Mouse (Mus musculus): Measurements from ENCODE around the gene Krt88. TPM values are rescaled to one million over a fixed set of nuclear protein-coding genes. Genes with fewer than 3 reads are reported as not detected.
A peak's percentile ranks its signal among the peaks of the same experiment; 100 is the strongest.

Krt88 gene
- polyA plus RNA-seq, 1 experiment from 2014 or later, result not detected

DNA sequence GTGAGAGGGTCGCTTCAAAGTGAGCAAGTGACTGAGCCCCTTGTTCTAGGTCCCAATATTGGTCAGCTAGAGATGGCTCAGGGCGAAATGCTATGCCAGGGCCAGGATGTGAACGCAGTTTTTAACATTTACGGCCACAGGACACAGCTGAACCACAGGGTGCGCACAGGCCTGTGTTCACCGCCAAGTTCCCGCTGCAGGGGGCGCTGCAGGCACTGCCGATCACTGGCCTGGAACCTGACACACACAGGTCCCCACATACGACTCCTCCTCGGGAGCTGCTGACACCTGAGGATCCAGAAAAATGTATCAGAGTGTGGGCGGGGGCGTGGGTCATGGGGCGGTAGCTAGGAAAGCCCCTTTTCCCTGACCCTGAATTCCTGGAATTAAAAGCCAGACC is 11.7 kb downstream of the Krt88 start:
- Histone ChIP-seq H3K4me2 (no peak overlapping the region), H3K36me3 (ENCODE audit: control insufficient read depth, insufficient read depth, low read length) (no peaks in the 10 kb centered on the region), H3K27ac (ENCODE audit: low read depth, low read length) (no peak overlapping the region), H3K9me3 (ENCODE audit: control insufficient read depth, low read length) (peaks cover 4% of the 10 kb centered on the region; the same call in 1 of the 2 replicates), H3K27me3 (ENCODE audit: control insufficient read depth, insufficient read depth, low read length) (no peaks in the 10 kb centered on the region), H3K4me1 (ENCODE audit: control insufficient read depth, insufficient read depth, low read length) (no peaks in the 10 kb centered on the region), H3K9ac (ENCODE audit: low read length) (no peak overlapping the region), H3K4me3 (ENCODE audit: low read depth, low read length) (no peak overlapping the region)
- ATAC-seq (ENCODE audit: low FRiP score), result no peak
- peak; percentile 80 for DNase-seq (ENCODE audit: low spot score, missing footprints)
- WGBS, result 83% methylated on average over 14 of the region's 14 CpGs

DNA sequence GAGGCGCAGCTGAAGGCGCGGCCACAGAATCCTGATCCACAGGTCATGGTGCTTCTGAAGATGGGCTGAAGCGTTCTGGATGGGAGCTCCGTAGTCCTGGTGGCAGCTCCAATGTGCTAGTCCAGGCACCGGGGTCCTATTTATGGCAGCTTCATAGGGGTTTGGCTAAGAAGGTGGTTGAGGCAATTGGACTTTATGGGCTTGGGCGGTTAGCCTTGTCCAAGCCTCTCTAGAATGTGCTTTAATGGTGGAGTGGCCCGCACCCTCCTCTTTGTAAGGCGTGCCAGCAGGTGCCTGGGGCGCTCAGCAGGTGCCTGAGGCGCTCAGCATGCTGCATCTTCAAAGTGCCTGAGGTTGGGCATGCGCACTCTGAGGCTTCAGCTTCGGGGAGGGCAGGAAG is 16.1 kb downstream of the Krt88 start, which contains the start of gene Krt81:
Gene Krt81, minus strand, starts transcription at position 101 of the 400 bp plus-strand sequence.
- ATAC-seq (ENCODE audit: low FRiP score), result no peak
- WGBS, result 84% methylated on average over 13 of the region's 13 CpGs
- H3K4me2 ChIP-seq, result no peak within 1 kb of the TSS
- DNase-seq (ENCODE audit: low spot score, missing footprints), result peak; percentile 23
- H3K4me3 ChIP-seq (ENCODE audit: low read depth, low read length), result no peak within 1 kb of the TSS
- H3K4me1 ChIP-seq (ENCODE audit: control insufficient read depth, insufficient read depth, low read length), result no peaks in the 10 kb centered on the region
- no peaks in the 10 kb centered on the region for H3K9me3 ChIP-seq (ENCODE audit: control insufficient read depth, low read length)
- no peaks in the 10 kb centered on the region for H3K36me3 ChIP-seq (ENCODE audit: control insufficient read depth, insufficient read depth, low read length)
- no peak within 1 kb of the TSS for H3K27ac ChIP-seq (ENCODE audit: low read depth, low read length)
- H3K27me3 ChIP-seq (ENCODE audit: control insufficient read depth, insufficient read depth, low read length), result no peaks in the 10 kb centered on the region
- no peak within 1 kb of the TSS for H3K9ac ChIP-seq (ENCODE audit: low read length)

DNA sequence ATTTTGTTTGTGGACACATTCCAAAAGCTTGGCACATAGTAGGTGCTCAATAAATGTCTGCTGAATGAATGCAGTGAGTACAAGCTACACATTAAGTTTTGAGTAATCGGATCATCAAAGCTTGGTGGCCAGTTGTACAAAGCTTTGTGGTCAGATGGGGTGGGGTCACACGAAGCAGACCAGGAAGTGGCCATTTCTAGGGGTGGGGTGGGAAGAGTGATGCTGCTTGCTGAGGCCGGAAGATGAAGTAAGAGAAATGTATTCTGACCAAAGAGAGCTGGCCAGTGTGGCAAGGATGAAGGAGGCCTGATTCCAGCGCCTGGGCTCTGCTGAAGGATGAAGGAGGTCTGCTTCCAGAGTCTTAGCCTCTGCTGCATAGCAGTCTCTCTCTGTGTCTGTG is 21.5 kb downstream of the Krt88 start:
- H3K27me3 ChIP-seq (ENCODE audit: control insufficient read depth, insufficient read depth, low read length), result no peaks in the 10 kb centered on the region
- H3K36me3 ChIP-seq (ENCODE audit: control insufficient read depth, insufficient read depth, low read length), result no peaks in the 10 kb centered on the region
- 83% methylated on average over 4 of the region's 4 CpGs for WGBS
- ATAC-seq (ENCODE audit: low FRiP score) (no peak), DNase-seq (ENCODE audit: low spot score, missing footprints) (no peak)
- no peaks in the 10 kb centered on the region for H3K4me1 ChIP-seq (ENCODE audit: control insufficient read depth, insufficient read depth, low read length)
- no peak overlapping the region for H3K4me3 ChIP-seq (ENCODE audit: low read depth, low read length)
- no peak overlapping the region for H3K9ac ChIP-seq (ENCODE audit: low read length)
- H3K4me2 ChIP-seq, result no peak overlapping the region
- no peak overlapping the region for H3K27ac ChIP-seq (ENCODE audit: low read depth, low read length)
- H3K9me3 ChIP-seq (ENCODE audit: control insufficient read depth, low read length), result no peaks in the 10 kb centered on the region

DNA sequence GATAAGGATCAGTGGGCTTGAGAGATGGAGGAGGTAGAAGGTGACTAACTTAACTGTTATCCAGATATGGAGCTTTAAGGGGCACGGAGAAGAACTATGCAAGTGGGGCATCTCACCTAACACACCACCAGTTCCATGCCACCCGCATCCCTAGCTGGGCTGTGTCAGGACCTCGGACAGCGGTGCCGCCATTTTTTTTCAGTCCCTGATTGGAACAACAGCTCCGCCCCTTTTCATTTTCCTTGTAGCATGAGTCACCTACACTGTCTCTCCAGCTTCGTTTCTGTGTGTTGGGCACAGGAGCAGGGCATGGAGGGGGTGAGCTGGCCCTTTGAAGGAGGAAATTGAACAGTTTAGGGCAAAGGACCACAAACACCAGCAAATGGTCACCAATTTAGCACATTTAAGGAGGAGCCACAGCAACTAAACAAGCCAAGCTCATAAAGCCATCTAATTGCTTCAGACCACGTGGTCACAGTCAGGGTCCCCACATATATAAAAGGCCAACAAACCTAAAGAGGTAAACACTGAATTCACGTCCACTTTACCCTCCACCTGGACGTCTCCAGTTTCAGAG is 25.5 kb downstream of the Krt88 start, which contains the start of gene Krt86:
Gene Krt86, plus strand, starts transcription at position 527 of the 577 bp plus-strand sequence.
- no peaks in the 10 kb centered on the region for H3K9me3 ChIP-seq (ENCODE audit: control insufficient read depth, low read length)
- no peak within 1 kb of the TSS for H3K27ac ChIP-seq (ENCODE audit: low read depth, low read length)
- H3K27me3 ChIP-seq (ENCODE audit: control insufficient read depth, insufficient read depth, low read length), result no peaks in the 10 kb centered on the region
- 38% methylated on average over 10 of the region's 10 CpGs for WGBS
- DNase-seq (ENCODE audit: low spot score, missing footprints) (peak; percentile 88), ATAC-seq (ENCODE audit: low FRiP score) (no peak)
- no peak within 1 kb of the TSS for H3K4me2 ChIP-seq
- no peaks in the 10 kb centered on the region for H3K4me1 ChIP-seq (ENCODE audit: control insufficient read depth, insufficient read depth, low read length)
- no peak within 1 kb of the TSS for H3K4me3 ChIP-seq (ENCODE audit: low read depth, low read length)
- H3K36me3 ChIP-seq (ENCODE audit: control insufficient read depth, insufficient read depth, low read length), result no peaks in the 10 kb centered on the region
- no peak within 1 kb of the TSS for H3K9ac ChIP-seq (ENCODE audit: low read length)

DNA sequence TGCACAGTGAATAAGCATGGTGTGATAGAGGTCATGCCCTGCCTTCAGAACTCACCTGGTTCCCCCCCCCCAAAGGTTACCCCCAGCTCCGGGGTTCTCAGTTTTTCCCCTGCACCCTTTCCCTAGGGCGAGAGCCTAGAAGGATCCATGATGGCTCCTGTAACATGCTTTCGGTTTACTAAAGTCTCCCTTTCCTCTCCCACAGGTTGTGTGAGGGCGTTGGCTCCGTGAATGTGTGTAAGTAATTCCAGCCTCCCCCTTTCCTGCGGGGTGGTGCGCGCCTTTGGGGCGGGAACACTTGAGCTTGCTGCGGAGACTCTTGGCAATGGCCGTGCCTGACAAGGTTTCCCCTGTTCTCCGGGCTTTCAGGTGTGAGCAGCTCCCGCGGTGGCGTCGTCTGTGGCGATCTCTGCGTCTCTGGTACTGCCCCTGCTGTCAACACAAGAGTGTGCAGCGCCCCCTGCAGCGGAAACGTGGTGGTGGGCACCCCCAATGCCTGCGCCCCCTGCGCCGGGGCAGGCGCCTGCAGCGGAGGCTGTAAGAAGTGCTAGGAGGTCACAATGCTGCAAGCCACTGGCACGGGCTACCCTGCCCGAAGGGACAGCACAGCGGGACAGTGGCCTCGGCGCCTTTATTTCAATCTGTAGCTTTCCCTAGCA is 31.6 kb downstream of the Krt88 start:
- H3K27ac ChIP-seq (ENCODE audit: low read depth, low read length), result no peak overlapping the region
- peak; percentile 70 for ATAC-seq (ENCODE audit: low FRiP score)

GRCm38 (mm10) chr15:101479666-101480060 is 32.1 kb downstream of the Krt88 start:
- no peak for ATAC-seq (ENCODE audit: low FRiP score)
- H3K4me1 ChIP-seq (ENCODE audit: control insufficient read depth, insufficient read depth, low read length), result peaks cover 5% of the 10 kb centered on the region
- WGBS, result 35% methylated on average over 11 of the region's 11 CpGs
- peak overlapping the region; percentile 58 for H3K4me2 ChIP-seq
- no peaks in the 10 kb centered on the region for H3K36me3 ChIP-seq (ENCODE audit: control insufficient read depth, insufficient read depth, low read length)
- H3K9me3 ChIP-seq (ENCODE audit: control insufficient read depth, low read length), result no peaks in the 10 kb centered on the region
- no peak overlapping the region for H3K27ac ChIP-seq (ENCODE audit: low read depth, low read length)
- H3K9ac ChIP-seq (ENCODE audit: low read length), result peak overlapping the region; percentile 54
- peaks cover 2% of the 10 kb centered on the region; the same call in 1 of the 2 replicates for H3K27me3 ChIP-seq (ENCODE audit: control insufficient read depth, insufficient read depth, low read length)
- H3K4me3 ChIP-seq (ENCODE audit: low read depth, low read length), result peak overlapping the region; percentile 28
- no peak for DNase-seq (ENCODE audit: low spot score, missing footprints)

More for the DNA sequence above, 31.6 kb downstream of the Krt88 start:
- 11% methylated on average over 31 of the region's 31 CpGs for WGBS
- no peaks in the 10 kb centered on the region for H3K36me3 ChIP-seq (ENCODE audit: control insufficient read depth, insufficient read depth, low read length)
- H3K27me3 ChIP-seq (ENCODE audit: control insufficient read depth, insufficient read depth, low read length), result peaks cover 2% of the 10 kb centered on the region; the same call in 1 of the 2 replicates
- no peaks in the 10 kb centered on the region for H3K9me3 ChIP-seq (ENCODE audit: control insufficient read depth, low read length)
- peak overlapping the region; percentile 28 for H3K4me3 ChIP-seq (ENCODE audit: low read depth, low read length)
- H3K9ac ChIP-seq (ENCODE audit: low read length), result peak overlapping the region; percentile 54
- peak; percentile 96 for DNase-seq (ENCODE audit: low spot score, missing footprints)
- peak overlapping the region; percentile 58 for H3K4me2 ChIP-seq
- H3K4me1 ChIP-seq (ENCODE audit: control insufficient read depth, insufficient read depth, low read length), result peaks cover 5% of the 10 kb centered on the region

DNA sequence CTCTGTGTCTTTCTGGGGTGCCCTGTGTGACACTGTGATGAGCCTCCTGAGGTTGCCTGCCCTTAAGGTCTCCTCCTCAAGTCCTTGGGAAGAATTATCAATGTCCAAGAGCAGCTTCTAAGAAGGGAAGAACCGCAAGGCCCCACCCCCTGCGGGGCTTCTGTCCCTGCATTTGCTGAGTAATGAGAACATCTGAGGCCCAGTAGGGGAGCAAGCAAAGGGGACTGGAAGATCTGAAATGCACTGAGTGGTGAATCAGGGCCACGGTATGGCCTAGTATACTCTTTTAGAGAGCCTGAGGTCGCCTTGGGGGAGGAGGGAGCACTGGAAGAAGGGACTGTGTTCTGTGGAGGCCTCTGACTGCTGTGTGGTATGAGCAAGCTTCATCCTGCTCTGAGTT is 34.5 kb downstream of the Krt88 start:
- ATAC-seq (ENCODE audit: low FRiP score) (no peak), DNase-seq (ENCODE audit: low spot score, missing footprints) (peak; percentile 53)
- Histone ChIP-seq H3K4me1 (ENCODE audit: control insufficient read depth, insufficient read depth, low read length) (peaks cover 5% of the 10 kb centered on the region), H3K27me3 (ENCODE audit: control insufficient read depth, insufficient read depth, low read length) (peaks cover 2% of the 10 kb centered on the region; the same call in 1 of the 2 replicates), H3K36me3 (ENCODE audit: control insufficient read depth, insufficient read depth, low read length) (no peaks in the 10 kb centered on the region), H3K4me3 (ENCODE audit: low read depth, low read length) (no peak overlapping the region), H3K27ac (ENCODE audit: low read depth, low read length) (no peak overlapping the region), H3K9ac (ENCODE audit: low read length) (no peak overlapping the region), H3K4me2 (no peak overlapping the region), H3K9me3 (ENCODE audit: control insufficient read depth, low read length) (no peaks in the 10 kb centered on the region)
- 38% methylated on average over 4 of the region's 4 CpGs for WGBS

- Histone ChIP-seq H3K9ac (ENCODE audit: low read length) (no peak overlapping the region), H3K4me1 (ENCODE audit: control insufficient read depth, insufficient read depth, low read length) (peaks cover 5% of the 10 kb centered on the region), H3K4me3 (ENCODE audit: low read depth, low read length) (no peak overlapping the region), H3K27me3 (ENCODE audit: control insufficient read depth, insufficient read depth, low read length) (peaks cover under 1% of the 10 kb centered on the region; the same call in 1 of the 2 replicates), H3K36me3 (ENCODE audit: control insufficient read depth, insufficient read depth, low read length) (no peaks in the 10 kb centered on the region), H3K27ac (ENCODE audit: low read depth, low read length) (no peak overlapping the region), H3K9me3 (ENCODE audit: control insufficient read depth, low read length) (no peaks in the 10 kb centered on the region), H3K4me2 (no peak overlapping the region)
- 65% methylated on average over 1 of the region's 1 CpGs for WGBS
- peak; percentile 76 for DNase-seq (ENCODE audit: low spot score, missing footprints)
- ATAC-seq (ENCODE audit: low FRiP score), result no peak
These were observed 36.1 kb downstream of the Krt88 start for GRCm38 (mm10) chr15:101483646-101484045.

- Histone ChIP-seq H3K27ac (ENCODE audit: low read depth, low read length) (no peak overlapping the region), H3K4me3 (ENCODE audit: low read depth, low read length) (no peak overlapping the region), H3K9me3 (ENCODE audit: control insufficient read depth, low read length) (no peaks in the 10 kb centered on the region), H3K36me3 (ENCODE audit: control insufficient read depth, insufficient read depth, low read length) (no peaks in the 10 kb centered on the region), H3K27me3 (ENCODE audit: control insufficient read depth, insufficient read depth, low read length) (no peaks in the 10 kb centered on the region), H3K4me1 (ENCODE audit: control insufficient read depth, insufficient read depth, low read length) (no peaks in the 10 kb centered on the region), H3K4me2 (no peak overlapping the region), H3K9ac (ENCODE audit: low read length) (no peak overlapping the region)
- no peak for ATAC-seq (ENCODE audit: low FRiP score)
- 93% methylated on average over 1 of the region's 1 CpGs for WGBS
- peak; percentile 49 for DNase-seq (ENCODE audit: low spot score, missing footprints)
These were observed 37.4 kb downstream of the Krt88 start for GRCm38 (mm10) chr15:101484939-101485338.
